Mouse (Mus musculus): ENCODE results near the gene Gzmf. TPM values are rescaled to one million over a fixed set of nuclear protein-coding genes. Genes with fewer than 3 reads are reported as not detected.
"Not testable (repeated sequence)": the region's sequence is repeated elsewhere in the genome, so short reads cannot be mapped to it uniquely, and the experiment has no call there.

The Gzmf gene
- polyA plus RNA-seq, 1 experiment from 2014 or later, result not detected

- H3K9me3 ChIP-seq (ENCODE audit: control insufficient read depth, low read length), result no peaks in the 10 kb centered on the region
- no peak for ATAC-seq (ENCODE audit: low FRiP score)
- DNase-seq (ENCODE audit: low spot score, missing footprints), result no peak
- no peak overlapping the region for H3K4me2 ChIP-seq
- H3K27ac ChIP-seq (ENCODE audit: low read depth, low read length), result no peak overlapping the region
- H3K27me3 ChIP-seq (ENCODE audit: control insufficient read depth, insufficient read depth, low read length), result no peaks in the 10 kb centered on the region
- no peak overlapping the region for H3K9ac ChIP-seq (ENCODE audit: low read length)
- H3K4me3 ChIP-seq (ENCODE audit: low read depth, low read length), result no peak overlapping the region
- no peaks in the 10 kb centered on the region for H3K36me3 ChIP-seq (ENCODE audit: control insufficient read depth, insufficient read depth, low read length)
- no peaks in the 10 kb centered on the region for H3K4me1 ChIP-seq (ENCODE audit: control insufficient read depth, insufficient read depth, low read length)
- 93% methylated on average over 6 of the region's 6 CpGs for WGBS
These were observed 37.8 kb downstream of the Gzmf start for GRCm38 (mm10) chr14:56173396-56173795.

DNA sequence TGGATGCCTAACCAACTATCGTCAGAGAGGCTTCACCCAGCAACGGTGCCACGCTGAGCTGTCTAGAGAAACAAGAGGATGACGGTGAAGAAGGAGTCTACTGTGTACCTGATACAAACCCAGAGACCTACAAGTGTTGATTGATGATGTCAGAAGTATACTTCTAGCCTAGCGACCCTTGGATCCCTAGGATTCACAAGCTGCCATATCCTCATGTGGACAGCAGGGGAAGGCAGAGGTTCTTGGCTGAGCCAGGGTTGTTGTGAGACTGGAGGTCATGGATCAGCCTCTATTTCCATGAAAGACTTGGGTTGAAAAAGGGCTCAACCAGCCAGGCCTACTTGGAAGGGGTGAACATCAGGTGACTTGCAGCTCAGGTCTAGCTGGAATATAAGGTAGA, 38.5 kb downstream of the Gzmf start:
- WGBS, result 92% methylated on average over 5 of the region's 5 CpGs
- H3K27ac ChIP-seq (ENCODE audit: low read depth, low read length), result no peak overlapping the region
- no peaks in the 10 kb centered on the region for H3K36me3 ChIP-seq (ENCODE audit: control insufficient read depth, insufficient read depth, low read length)
- H3K4me1 ChIP-seq (ENCODE audit: control insufficient read depth, insufficient read depth, low read length), result no peaks in the 10 kb centered on the region
- DNase-seq (ENCODE audit: low spot score, missing footprints) (no peak), ATAC-seq (ENCODE audit: low FRiP score) (no peak)
- H3K4me3 ChIP-seq (ENCODE audit: low read depth, low read length), result no peak overlapping the region
- H3K9me3 ChIP-seq (ENCODE audit: control insufficient read depth, low read length), result no peaks in the 10 kb centered on the region
- H3K4me2 ChIP-seq, result no peak overlapping the region
- no peaks in the 10 kb centered on the region for H3K27me3 ChIP-seq (ENCODE audit: control insufficient read depth, insufficient read depth, low read length)
- H3K9ac ChIP-seq (ENCODE audit: low read length), result no peak overlapping the region

GRCm38 (mm10) chr14:56168009-56168408, 43.2 kb downstream of the Gzmf start:
- Histone ChIP-seq H3K27ac (ENCODE audit: low read depth, low read length) (no peak overlapping the region), H3K4me1 (ENCODE audit: control insufficient read depth, insufficient read depth, low read length) (no peaks in the 10 kb centered on the region), H3K9me3 (ENCODE audit: control insufficient read depth, low read length) (no peaks in the 10 kb centered on the region), H3K4me3 (ENCODE audit: low read depth, low read length) (no peak overlapping the region), H3K4me2 (no peak overlapping the region), H3K36me3 (ENCODE audit: control insufficient read depth, insufficient read depth, low read length) (no peaks in the 10 kb centered on the region), H3K9ac (ENCODE audit: low read length) (no peak overlapping the region), H3K27me3 (ENCODE audit: control insufficient read depth, insufficient read depth, low read length) (no peaks in the 10 kb centered on the region)
- DNase-seq (ENCODE audit: low spot score, missing footprints) (no peak), ATAC-seq (ENCODE audit: low FRiP score) (no peak)
- 85% methylated on average over 6 of the region's 6 CpGs for WGBS

GRCm38 (mm10) chr14:56162109-56162508, 49.1 kb downstream of the Gzmf start:
- ATAC-seq (ENCODE audit: low FRiP score) (no peak), DNase-seq (ENCODE audit: low spot score, missing footprints) (no peak)
- Histone ChIP-seq H3K4me1 (ENCODE audit: control insufficient read depth, insufficient read depth, low read length) (no peaks in the 10 kb centered on the region), H3K4me2 (no peak overlapping the region), H3K36me3 (ENCODE audit: control insufficient read depth, insufficient read depth, low read length) (no peaks in the 10 kb centered on the region), H3K9ac (ENCODE audit: low read length) (no peak overlapping the region), H3K4me3 (ENCODE audit: low read depth, low read length) (no peak overlapping the region), H3K27me3 (ENCODE audit: control insufficient read depth, insufficient read depth, low read length) (no peaks in the 10 kb centered on the region), H3K9me3 (ENCODE audit: control insufficient read depth, low read length) (no peaks in the 10 kb centered on the region), H3K27ac (ENCODE audit: low read depth, low read length) (no peak overlapping the region)
- WGBS, result 88% methylated on average over 2 of the region's 2 CpGs

- not testable (repeated sequence) for H3K9ac ChIP-seq (ENCODE audit: low read length); H3K4me2 ChIP-seq; H3K4me3 ChIP-seq (ENCODE audit: low read depth, low read length); H3K9me3 ChIP-seq (ENCODE audit: control insufficient read depth, low read length); H3K27me3 ChIP-seq (ENCODE audit: control insufficient read depth, insufficient read depth, low read length); ATAC-seq (ENCODE audit: low FRiP score); DNase-seq (ENCODE audit: low spot score, missing footprints); H3K27ac ChIP-seq (ENCODE audit: low read depth, low read length); H3K36me3 ChIP-seq (ENCODE audit: control insufficient read depth, insufficient read depth, low read length); H3K4me1 ChIP-seq (ENCODE audit: control insufficient read depth, insufficient read depth, low read length)
- WGBS, result 87% methylated on average over 2 of the region's 2 CpGs
These were observed 51.7 kb downstream of the Gzmf start, which contains the start of gene Gzmg for GRCm38 (mm10) chr14:56159479-56159878. TSS of gene Gzmg (minus strand) at chr14:56159579.

DNA sequence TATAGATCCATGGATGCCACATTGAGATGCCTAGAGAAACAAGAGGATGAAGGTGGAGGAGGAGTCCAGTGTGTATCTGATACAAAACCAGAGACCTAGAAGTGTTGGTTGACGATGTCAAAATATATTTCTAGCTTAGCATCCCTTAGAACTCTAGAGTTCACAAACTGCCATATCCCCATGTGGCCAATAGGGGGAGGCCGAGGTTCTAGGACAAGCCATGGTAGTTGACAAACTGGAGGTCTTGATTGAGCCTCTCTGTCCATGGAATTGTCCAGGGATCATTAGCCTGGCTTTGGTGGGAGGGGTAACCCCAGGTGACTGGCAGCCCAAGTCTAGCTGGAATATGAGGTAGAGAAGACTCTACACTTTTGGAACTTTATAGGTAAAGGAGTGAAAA, 55.9 kb downstream of the Gzmf start:
- ATAC-seq (ENCODE audit: low FRiP score), result no peak
- H3K27ac ChIP-seq (ENCODE audit: low read depth, low read length), result no peak overlapping the region
- 62% methylated on average over 2 of the region's 2 CpGs for WGBS
- H3K4me1 ChIP-seq (ENCODE audit: control insufficient read depth, insufficient read depth, low read length), result no peaks in the 10 kb centered on the region
- no peak overlapping the region for H3K4me3 ChIP-seq (ENCODE audit: low read depth, low read length)
- H3K36me3 ChIP-seq (ENCODE audit: control insufficient read depth, insufficient read depth, low read length), result no peaks in the 10 kb centered on the region
- H3K9me3 ChIP-seq (ENCODE audit: control insufficient read depth, low read length), result no peaks in the 10 kb centered on the region
- no peaks in the 10 kb centered on the region for H3K27me3 ChIP-seq (ENCODE audit: control insufficient read depth, insufficient read depth, low read length)
- no peak overlapping the region for H3K4me2 ChIP-seq
- DNase-seq (ENCODE audit: low spot score, missing footprints), result no peak
- no peak overlapping the region for H3K9ac ChIP-seq (ENCODE audit: low read length)

Other genes starting within 250 kb of the Gzmf start
- not detected in 2 replicates for gene Mcpt1, start 193.4 kb downstream of the Gzmf start, polyA plus RNA-seq (2014; fragmentation: Nextera tagmentation; extraction: Ambion mirVana)
- not detected in 2 replicates for gene Mcpt9, start 180.9 kb downstream of the Gzmf start, polyA plus RNA-seq (2014; fragmentation: Nextera tagmentation; extraction: Ambion mirVana)
- gene Mcpt2, start 169.4 kb downstream of the Gzmf start, polyA plus RNA-seq (2014; fragmentation: Nextera tagmentation; extraction: Ambion mirVana), result not detected in 2 replicates
- not detected in 2 replicates for gene Mcpt4, start 149.1 kb downstream of the Gzmf start, polyA plus RNA-seq (2014; fragmentation: Nextera tagmentation; extraction: Ambion mirVana)
- not detected in 2 replicates for gene Mcpt8, start 126.1 kb downstream of the Gzmf start, polyA plus RNA-seq (2014; fragmentation: Nextera tagmentation; extraction: Ambion mirVana)
- not detected in 2 replicates for gene Ctsg, start 108.8 kb downstream of the Gzmf start, polyA plus RNA-seq (2014; fragmentation: Nextera tagmentation; extraction: Ambion mirVana)
- not detected in 2 replicates for gene Gzme, start 90.8 kb downstream of the Gzmf start, polyA plus RNA-seq (2014; fragmentation: Nextera tagmentation; extraction: Ambion mirVana)
- gene Gzmd, start 78.8 kb downstream of the Gzmf start, polyA plus RNA-seq (2014; fragmentation: Nextera tagmentation; extraction: Ambion mirVana), result not detected in 2 replicates
- gene Gzmg, start 51.8 kb downstream of the Gzmf start, polyA plus RNA-seq (2014; fragmentation: Nextera tagmentation; extraction: Ambion mirVana), result not detected in 2 replicates
- not detected in 2 replicates for gene Gzmn, start 36.8 kb downstream of the Gzmf start, polyA plus RNA-seq (2014; fragmentation: Nextera tagmentation; extraction: Ambion mirVana)
- gene Gzmc, start 23.2 kb upstream of the Gzmf start, polyA plus RNA-seq (2014; fragmentation: Nextera tagmentation; extraction: Ambion mirVana), result not detected in 2 replicates
- not detected in 2 replicates for gene Gzmb, start 50.8 kb upstream of the Gzmf start, polyA plus RNA-seq (2014; fragmentation: Nextera tagmentation; extraction: Ambion mirVana)
- gene Atp12a, start 153.7 kb upstream of the Gzmf start, polyA plus RNA-seq (2014; fragmentation: Nextera tagmentation; extraction: Ambion mirVana), result 0.10 TPM in 1 of 2 replicates, not detected in the other
- gene Rnf17, start 191.2 kb upstream of the Gzmf start, polyA plus RNA-seq (2014; fragmentation: Nextera tagmentation; extraction: Ambion mirVana), result 1.3 and 2.1 TPM in 2 replicates